Mouse (Mus musculus) megakaryocyte, embryonic 14.5 days (primary cell): ENCODE results near the gene Rims4.

ENCODE experiments used
- FLI1 ChIP-seq: IDR thresholded peaks from 2 replicates; pipeline ENCODE4 v1.6.1; 2012; ENCODE audit warnings: low read length, inconsistent platforms, mixed read lengths
- GATA1 ChIP-seq: IDR thresholded peaks from 3 replicates; pipeline ENCODE4 v1.6.1; 2012; ENCODE audit warnings: mixed read lengths, low read length, inconsistent platforms, borderline replicate concordance

- TF ChIP-seq GATA1 (no peak), FLI1 (no peak)
Measured at GRCm38 (mm10) chr2:163813077-163813476, 105.4 kb downstream of the Rims4 start.
